Mouse (Mus musculus): ENCODE results near the gene Arhgap28. TPM values are rescaled to one million over a fixed set of nuclear protein-coding genes. Genes with fewer than 3 reads are reported as not detected.

The Arhgap28 gene
- polyA plus RNA-seq, 1 experiment from 2014 or later, result 17.0 TPM

GRCm38 (mm10) chr17:67958909-67959308 is 45.0 kb downstream of the Arhgap28 start:
- Histone ChIP-seq H3K4me3 (no peak overlapping the region), H3K27ac (replicated peaks) (no peak overlapping the region), H3K4me2 (no peak overlapping the region), H3K9me3 (no peaks in the 10 kb centered on the region), H3K36me3 (no peaks in the 10 kb centered on the region), H3K4me1 (peaks cover 44% of the 10 kb centered on the region), H3K27me3 (replicated peaks) (no peaks in the 10 kb centered on the region), H3K9ac (no peak overlapping the region)
- ATAC-seq (ENCODE audit: extremely low read depth, insufficient number of reproducible peaks, low FRiP score, low TSS enrichment), result no peak
- WGBS, result 69% methylated on average over 7 of the region's 7 CpGs

- no peaks in the 10 kb centered on the region for H3K27me3 ChIP-seq (replicated peaks)
- 38% methylated on average over 1 of the region's 1 CpGs for WGBS
- H3K9ac ChIP-seq, result no peak overlapping the region
- no peak for ATAC-seq (ENCODE audit: extremely low read depth, insufficient number of reproducible peaks, low FRiP score, low TSS enrichment)
- H3K4me3 ChIP-seq, result no peak overlapping the region
- H3K9me3 ChIP-seq, result no peaks in the 10 kb centered on the region
- H3K4me1 ChIP-seq, result peaks cover 55% of the 10 kb centered on the region
- H3K36me3 ChIP-seq, result no peaks in the 10 kb centered on the region
- peak overlapping the region; percentile 42 for H3K27ac ChIP-seq (replicated peaks)
- no peak overlapping the region for H3K4me2 ChIP-seq
Measured at GRCm38 (mm10) chr17:67957603-67958002, 46.3 kb downstream of the Arhgap28 start.

GRCm38 (mm10) chr17:67955876-67956690 is 47.8 kb downstream of the Arhgap28 start:
- no peak overlapping the region for H3K9ac ChIP-seq
- no peak for ATAC-seq (ENCODE audit: extremely low read depth, insufficient number of reproducible peaks, low FRiP score, low TSS enrichment)

DNA sequence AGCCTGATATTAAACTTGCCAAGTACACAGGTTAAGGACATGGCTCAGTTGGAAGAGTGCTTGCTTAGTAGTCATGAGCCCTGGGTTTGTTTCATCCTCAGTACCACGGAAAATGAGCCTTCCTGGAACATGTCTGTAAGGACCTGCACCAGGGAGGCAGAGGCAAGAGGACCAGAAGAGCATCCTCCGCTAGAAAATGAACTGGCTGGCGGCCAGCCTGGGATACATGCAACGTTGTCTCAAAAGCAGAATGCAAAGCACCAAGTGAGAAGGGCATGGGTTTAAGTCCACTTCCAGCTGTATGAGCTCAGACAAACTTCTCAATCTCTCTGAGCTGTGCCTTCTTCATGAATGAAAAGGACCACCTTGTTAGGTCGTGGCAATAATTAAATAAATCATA is 49.0 kb downstream of the Arhgap28 start:
- Histone ChIP-seq H3K9me3 (no peaks in the 10 kb centered on the region), H3K27me3 (replicated peaks) (no peaks in the 10 kb centered on the region), H3K4me1 (peaks cover 80% of the 10 kb centered on the region), H3K9ac (no peak overlapping the region), H3K27ac (replicated peaks) (no peak overlapping the region), H3K4me3 (no peak overlapping the region), H3K36me3 (no peaks in the 10 kb centered on the region), H3K4me2 (no peak overlapping the region)
- no peak for ATAC-seq (ENCODE audit: extremely low read depth, insufficient number of reproducible peaks, low FRiP score, low TSS enrichment)
- 71% methylated on average over 5 of the region's 5 CpGs for WGBS

More at GRCm38 (mm10) chr17:67955876-67956690, 47.8 kb downstream of the Arhgap28 start:
- H3K9me3 ChIP-seq, result no peaks in the 10 kb centered on the region
- 44% methylated on average over 10 of the region's 10 CpGs for WGBS
- H3K4me1 ChIP-seq, result peaks cover 70% of the 10 kb centered on the region
- H3K4me2 ChIP-seq, result no peak overlapping the region
- H3K27me3 ChIP-seq (replicated peaks), result no peaks in the 10 kb centered on the region
- H3K4me3 ChIP-seq, result no peak overlapping the region
- peak overlapping the region; percentile 48; the same call in 1 of the 2 replicates for H3K27ac ChIP-seq (replicated peaks)
- H3K36me3 ChIP-seq, result no peaks in the 10 kb centered on the region

DNA sequence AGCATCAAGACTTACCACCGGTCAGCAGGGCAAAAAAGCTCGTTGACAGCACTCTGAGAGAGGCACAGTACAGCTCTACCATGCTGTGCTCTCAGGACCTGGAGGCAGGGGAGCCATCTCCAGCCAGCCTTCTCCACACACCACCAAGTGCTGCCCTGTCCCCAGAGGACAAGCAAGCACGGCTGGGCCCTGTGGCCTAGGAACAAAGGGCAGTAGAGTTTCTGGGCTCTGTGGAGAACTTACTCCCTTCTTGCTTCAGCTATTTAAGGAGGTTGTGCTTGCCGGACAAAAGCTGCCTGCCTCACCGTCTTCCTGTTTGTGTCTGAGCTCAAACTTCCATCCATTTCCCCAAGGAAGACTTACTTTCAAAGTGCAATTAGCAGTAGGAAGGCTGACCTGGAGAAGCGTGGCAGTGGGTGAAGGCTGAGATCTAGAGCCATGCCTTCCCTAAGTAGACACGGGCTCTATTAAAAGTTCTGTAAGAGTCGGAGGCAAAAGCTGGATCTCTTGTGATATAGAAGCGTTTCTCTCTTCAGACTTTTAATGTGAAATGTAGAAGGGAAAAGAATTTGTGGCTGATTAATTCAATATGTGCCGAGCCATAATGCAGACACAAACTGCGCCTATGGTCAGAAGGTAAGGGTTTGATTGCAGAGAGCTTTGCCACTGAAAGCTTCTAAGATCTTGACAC is 53.3 kb downstream of the Arhgap28 start:
- ATAC-seq (ENCODE audit: extremely low read depth, insufficient number of reproducible peaks, low FRiP score, low TSS enrichment), result no peak
- H3K4me3 ChIP-seq, result peak overlapping the region; percentile 46
- H3K27me3 ChIP-seq (replicated peaks), result no peaks in the 10 kb centered on the region
- H3K4me1 ChIP-seq, result peaks cover 78% of the 10 kb centered on the region
- H3K9ac ChIP-seq, result peak overlapping the region; percentile 75
- whole genome bisulfite sequencing, result 43% methylated on average over 11 of the region's 11 CpGs
- H3K4me2 ChIP-seq, result peak overlapping the region; percentile 61
- no peaks in the 10 kb centered on the region for H3K9me3 ChIP-seq
- H3K27ac ChIP-seq (replicated peaks), result peak overlapping the region; percentile 83
- H3K36me3 ChIP-seq, result no peaks in the 10 kb centered on the region

- no peaks in the 10 kb centered on the region for H3K27me3 ChIP-seq (replicated peaks)
- no peak overlapping the region for H3K4me3 ChIP-seq
- no peaks in the 10 kb centered on the region for H3K9me3 ChIP-seq
- WGBS, result 50% methylated on average over 5 of the region's 5 CpGs
- no peak overlapping the region for H3K27ac ChIP-seq (replicated peaks)
- no peaks in the 10 kb centered on the region for H3K36me3 ChIP-seq
- no peak for ATAC-seq (ENCODE audit: extremely low read depth, insufficient number of reproducible peaks, low FRiP score, low TSS enrichment)
- peaks cover 78% of the 10 kb centered on the region for H3K4me1 ChIP-seq
- H3K9ac ChIP-seq, result no peak overlapping the region
- H3K4me2 ChIP-seq, result no peak overlapping the region
Measured at GRCm38 (mm10) chr17:67948601-67949000, 55.3 kb downstream of the Arhgap28 start.

GRCm38 (mm10) chr17:67945453-67945852 is 58.5 kb downstream of the Arhgap28 start:
- Histone ChIP-seq H3K36me3 (no peaks in the 10 kb centered on the region), H3K4me3 (no peak overlapping the region), H3K4me2 (peak overlapping the region; percentile 46), H3K9me3 (no peaks in the 10 kb centered on the region), H3K4me1 (peaks cover 50% of the 10 kb centered on the region), H3K27ac (replicated peaks) (peak overlapping the region; percentile 74), H3K9ac (peak overlapping the region; percentile 47; the same call in 1 of the 2 replicates), H3K27me3 (replicated peaks) (no peaks in the 10 kb centered on the region)
- ATAC-seq (ENCODE audit: extremely low read depth, insufficient number of reproducible peaks, low FRiP score, low TSS enrichment), result no peak
- 20% methylated on average over 7 of the region's 7 CpGs for WGBS

GRCm38 (mm10) chr17:67944256-67944655 is 59.7 kb downstream of the Arhgap28 start:
- peaks cover 43% of the 10 kb centered on the region for H3K4me1 ChIP-seq
- no peaks in the 10 kb centered on the region for H3K27me3 ChIP-seq (replicated peaks)
- H3K4me2 ChIP-seq, result no peak overlapping the region
- H3K36me3 ChIP-seq, result no peaks in the 10 kb centered on the region
- no peak overlapping the region for H3K9ac ChIP-seq
- no peak for ATAC-seq (ENCODE audit: extremely low read depth, insufficient number of reproducible peaks, low FRiP score, low TSS enrichment)
- no peaks in the 10 kb centered on the region for H3K9me3 ChIP-seq
- 70% methylated on average over 7 of the region's 7 CpGs for whole genome bisulfite sequencing
- no peak overlapping the region for H3K4me3 ChIP-seq
- peak overlapping the region; percentile 74; the same call in 1 of the 2 replicates for H3K27ac ChIP-seq (replicated peaks)

DNA sequence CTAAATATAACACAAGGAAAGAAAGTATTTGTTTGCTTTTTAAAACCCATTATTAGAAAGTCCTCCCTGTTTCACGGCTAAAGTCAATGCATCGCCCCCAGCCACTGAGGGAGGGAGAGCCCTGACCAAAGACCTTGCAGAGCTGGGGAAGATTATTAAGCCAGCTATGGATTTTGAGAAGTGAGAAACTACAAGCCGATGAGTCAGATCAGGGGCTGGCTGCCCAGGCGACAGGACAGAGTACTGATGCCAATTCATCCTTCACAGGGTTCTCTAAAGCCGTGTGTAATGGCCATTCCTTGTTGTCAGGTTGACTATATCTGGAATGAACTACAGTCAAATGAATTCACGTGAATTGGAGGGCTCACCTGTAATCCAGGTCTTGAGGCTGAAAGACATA is 62.9 kb downstream of the Arhgap28 start:
- no peak for ATAC-seq (ENCODE audit: extremely low read depth, insufficient number of reproducible peaks, low FRiP score, low TSS enrichment)
- no peaks in the 10 kb centered on the region for H3K27me3 ChIP-seq (replicated peaks)
- H3K9ac ChIP-seq, result no peak overlapping the region
- no peak overlapping the region for H3K4me2 ChIP-seq
- no peak overlapping the region for H3K4me3 ChIP-seq
- H3K4me1 ChIP-seq, result peaks cover 22% of the 10 kb centered on the region
- H3K36me3 ChIP-seq, result no peaks in the 10 kb centered on the region
- WGBS, result 82% methylated on average over 6 of the region's 6 CpGs
- no peak overlapping the region for H3K27ac ChIP-seq (replicated peaks)
- no peaks in the 10 kb centered on the region for H3K9me3 ChIP-seq

GRCm38 (mm10) chr17:67937050-67937449 is 66.9 kb downstream of the Arhgap28 start:
- no peak overlapping the region for H3K4me2 ChIP-seq
- WGBS, result 89% methylated on average over 3 of the region's 3 CpGs
- no peaks in the 10 kb centered on the region for H3K9me3 ChIP-seq
- H3K36me3 ChIP-seq, result peaks cover 18% of the 10 kb centered on the region
- no peaks in the 10 kb centered on the region for H3K4me1 ChIP-seq
- no peak overlapping the region for H3K9ac ChIP-seq
- H3K27me3 ChIP-seq (replicated peaks), result no peaks in the 10 kb centered on the region
- ATAC-seq (ENCODE audit: extremely low read depth, insufficient number of reproducible peaks, low FRiP score, low TSS enrichment), result no peak
- H3K27ac ChIP-seq (replicated peaks), result no peak overlapping the region
- H3K4me3 ChIP-seq, result no peak overlapping the region

- Histone ChIP-seq H3K4me3 (no peak overlapping the region), H3K4me2 (no peak overlapping the region), H3K27me3 (replicated peaks) (no peaks in the 10 kb centered on the region), H3K36me3 (peaks cover 21% of the 10 kb centered on the region), H3K9ac (no peak overlapping the region), H3K9me3 (no peaks in the 10 kb centered on the region), H3K4me1 (0 out of 2 replicates have a peak, but pooled peaks cover 2% of the 10 kb centered on the region), H3K27ac (replicated peaks) (no peak overlapping the region)
- WGBS, result 82% methylated on average over 4 of the region's 4 CpGs
- no peak for ATAC-seq (ENCODE audit: extremely low read depth, insufficient number of reproducible peaks, low FRiP score, low TSS enrichment)
Measured at GRCm38 (mm10) chr17:67935556-67935955, 68.4 kb downstream of the Arhgap28 start.
